Mouse (Mus musculus) frontal cortex, adult 2 months (tissue): Measurements from ENCODE around the gene Rapgef4. TPM values are rescaled to one million over a fixed set of nuclear protein-coding genes. Genes with fewer than 3 reads are reported as not detected.

ENCODE experiments used
- DNase-seq, 2 experiments: peaks; one replicate each; pipeline ENCODE4 v3.0.0; 2022; ENCODE audit warnings: low spot score in 1 of 2; ENCODE audit errors: extremely low spot score in 1 of 2
- polyA plus RNA-seq: library from polyadenylated mRNA; depleted of rRNA; stranded (reverse); fragments of >200 nt; gene quantifications from 2 replicates; pipeline ENCODE4 v1.2.3, GENCODE M21; 2012

Rapgef4 gene
- polyA plus RNA-seq, 1 experiment: 366 TPM

GRCm38 (mm10) chr2:72221706-72222105 is 240.7 kb downstream of the Rapgef4 start:
- DNase-seq: no peak

- no peak for DNase-seq
Measured at GRCm38 (mm10) chr2:72222276-72222675, 241.2 kb downstream of the Rapgef4 start.

GRCm38 (mm10) chr2:72222736-72223455 is 241.9 kb downstream of the Rapgef4 start:
- peak in 1 of 2 experiments; percentile 42 for DNase-seq

GRCm38 (mm10) chr2:72223479-72223878 is 242.4 kb downstream of the Rapgef4 start:
- DNase-seq: no peak

- no peak for DNase-seq
Measured at GRCm38 (mm10) chr2:72226006-72226405, 245.0 kb downstream of the Rapgef4 start.

GRCm38 (mm10) chr2:72227416-72227815 is 246.4 kb downstream of the Rapgef4 start:
- no peak for DNase-seq

- DNase-seq: no peak
Measured at GRCm38 (mm10) chr2:72228881-72229280, 247.8 kb downstream of the Rapgef4 start.

GRCm38 (mm10) chr2:72230545-72230944 is 249.5 kb downstream of the Rapgef4 start:
- no peak for DNase-seq

- no peak for DNase-seq
Measured at GRCm38 (mm10) chr2:72234085-72234484, 253.0 kb downstream of the Rapgef4 start.

GRCm38 (mm10) chr2:72234943-72235342 is 253.9 kb downstream of the Rapgef4 start:
- peak; percentile 59 to 93 for DNase-seq

- DNase-seq: no peak
Measured at GRCm38 (mm10) chr2:72235361-72235901, 254.4 kb downstream of the Rapgef4 start.

GRCm38 (mm10) chr2:72238421-72238820 is 257.4 kb downstream of the Rapgef4 start:
- no peak for DNase-seq

- peak in 1 of 2 experiments; percentile 56 for DNase-seq
Measured at GRCm38 (mm10) chr2:72238925-72239324, 257.9 kb downstream of the Rapgef4 start.

GRCm38 (mm10) chr2:72239456-72239855 is 258.4 kb downstream of the Rapgef4 start:
- no peak for DNase-seq

- DNase-seq: no peak
Measured at GRCm38 (mm10) chr2:72239993-72240392, 259.0 kb downstream of the Rapgef4 start.

- no peak for DNase-seq
Measured at GRCm38 (mm10) chr2:72240691-72241090, 259.7 kb downstream of the Rapgef4 start.

GRCm38 (mm10) chr2:72241714-72242472 is 260.9 kb downstream of the Rapgef4 start:
- no peak for DNase-seq

- DNase-seq: no peak
Measured at GRCm38 (mm10) chr2:72242910-72243675, 262.1 kb downstream of the Rapgef4 start.

- DNase-seq: no peak
Measured at GRCm38 (mm10) chr2:72245631-72246030, 264.6 kb downstream of the Rapgef4 start.

GRCm38 (mm10) chr2:72246376-72246775 is 265.3 kb downstream of the Rapgef4 start:
- no peak for DNase-seq

GRCm38 (mm10) chr2:72247819-72248218 is 266.8 kb downstream of the Rapgef4 start:
- DNase-seq: no peak
